Mouse (Mus musculus): Measurements from ENCODE around the gene Trmt10a.

GRCm38 (mm10) chr3:138139663-138140062 is 3.6 kb upstream of the Trmt10a start:
- no peak for TF ChIP-seq CTCF (IDR thresholded peaks at IDR 0.05; ENCODE audit: insufficient read depth, low read depth, low read length)
- no peak for TF ChIP-seq POLR2A (IDR thresholded peaks at IDR 0.05; ENCODE audit: insufficient read depth, low read depth, low read length)
